ENCODE assay signal across 8 mouse cellular contexts in genomic region chr17:47597261-47597660, GRCm38 (mm10). TPM values are rescaled to one million over a fixed set of nuclear protein-coding genes. Genes with fewer than 3 reads are reported as not detected.
DNase-seq lines count a peak whose midpoint lies in the region; ATAC-seq and TF ChIP-seq lines count a peak whose summit lies in the region.

No protein-coding gene starts in this region.

- ATAC-seq in forebrain, embryonic 13.5 days: no peak
- ATAC-seq in forebrain, embryonic 16.5 days: no peak
- no peak for ATAC-seq in limb, embryonic 14.5 days (ENCODE audit: low FRiP score, low read depth)

- H3K27me3 ChIP-seq in forebrain, embryonic 13.5 days: no peaks in the 10 kb centered on the region
- no peaks in the 10 kb centered on the region for H3K27me3 ChIP-seq in forebrain, embryonic 16.5 days (replicated peaks; ENCODE audit: control insufficient read depth, insufficient read depth, low read length)
- no peaks in the 10 kb centered on the region for H3K27me3 ChIP-seq in limb, embryonic 14.5 days (ENCODE audit: control insufficient read depth, insufficient read depth, low read length)

- no peak overlapping the region for H3K4me3 ChIP-seq in forebrain, embryonic 13.5 days
- H3K4me3 ChIP-seq in forebrain, embryonic 16.5 days (replicated peaks; ENCODE audit: low read length): no peak overlapping the region
- H3K4me3 ChIP-seq in limb, embryonic 14.5 days (replicated peaks; ENCODE audit: low read length): peak overlapping the region; percentile 90

- peak overlapping the region; percentile 97; the same call in 1 of the 2 replicates for H3K4me2 ChIP-seq in forebrain, embryonic 13.5 days
- no peak overlapping the region for H3K4me2 ChIP-seq in forebrain, embryonic 16.5 days (ENCODE audit: low read length)
- H3K4me2 ChIP-seq in limb, embryonic 14.5 days (replicated peaks; ENCODE audit: low read depth, low read length, severe bottlenecking): peak overlapping the region; percentile 89

- no peak for TF ChIP-seq POLR2A in limb, embryonic 14.5 days (IDR thresholded peaks at IDR 0.05; ENCODE audit: borderline replicate concordance, extremely low read depth, insufficient read depth, insufficient read length)

- H3K9me3 ChIP-seq in forebrain, embryonic 13.5 days (replicated peaks): no peaks in the 10 kb centered on the region
- H3K9me3 ChIP-seq in forebrain, embryonic 16.5 days (ENCODE audit: control insufficient read depth, low read length): no peaks in the 10 kb centered on the region
- H3K9me3 ChIP-seq in limb, embryonic 14.5 days (ENCODE audit: control insufficient read depth, low read length): no peaks in the 10 kb centered on the region

- peaks cover 42% of the 10 kb centered on the region for H3K36me3 ChIP-seq in forebrain, embryonic 13.5 days (ENCODE audit: poor library complexity, severe bottlenecking)
- peaks cover 11% of the 10 kb centered on the region for H3K36me3 ChIP-seq in forebrain, embryonic 16.5 days (ENCODE audit: control insufficient read depth, insufficient read depth)
- peaks cover 64% of the 10 kb centered on the region for H3K36me3 ChIP-seq in limb, embryonic 14.5 days (ENCODE audit: control insufficient read depth, insufficient read depth, low read length)

- peak overlapping the region; percentile 21; the same call in 1 of the 2 replicates for H3K27ac ChIP-seq in forebrain, embryonic 13.5 days
- no peak overlapping the region for H3K27ac ChIP-seq in forebrain, embryonic 16.5 days (ENCODE audit: low read length)
- H3K27ac ChIP-seq in limb, embryonic 14.5 days (replicated peaks; ENCODE audit: low read depth, low read length): peak overlapping the region; percentile 96; the same call in 1 of the 2 replicates

- H3K9ac ChIP-seq in forebrain, embryonic 13.5 days: 0 out of 2 replicates have a peak overlapping the region, but pooled peaks have one; percentile 78
- no peak overlapping the region for H3K9ac ChIP-seq in forebrain, embryonic 16.5 days (replicated peaks; ENCODE audit: low read depth, low read length)
- peak overlapping the region; percentile 82 for H3K9ac ChIP-seq in limb, embryonic 14.5 days (ENCODE audit: low read depth, low read length, severe bottlenecking)

- DNase-seq in thymus, postnatal 14 days: peak; percentile 38
- DNase-seq in thymus, postnatal 4 days: no peak
- no peak for DNase-seq in limb, embryonic 14.5 days (ENCODE audit: low spot score)
- peak; percentile 33 to 59 for DNase-seq in thymus, postnatal 36 days
- no peak for DNase-seq in left cerebral cortex, adult 8-10 months (ENCODE audit: low spot score in 2 of 2)
- no peak for DNase-seq in c-Kit-positive CD71-positive TER-119-positive erythroid progenitor cells, embryonic 14.5 days (ENCODE audit: low spot score)

- WGBS in forebrain, embryonic 13.5 days: 62% methylated on average over 13 of the region's 13 CpGs
- WGBS in forebrain, embryonic 16.5 days: 65% methylated on average over 13 of the region's 13 CpGs
- WGBS in limb, embryonic 14.5 days: 53% methylated on average over 13 of the region's 13 CpGs

- peaks cover 46% of the 10 kb centered on the region for H3K4me1 ChIP-seq in forebrain, embryonic 13.5 days
- peaks cover 36% of the 10 kb centered on the region for H3K4me1 ChIP-seq in forebrain, embryonic 16.5 days (replicated peaks; ENCODE audit: control insufficient read depth, insufficient read depth, low read length)
- H3K4me1 ChIP-seq in limb, embryonic 14.5 days (ENCODE audit: control insufficient read depth, insufficient read depth, low read length): peaks cover 24% of the 10 kb centered on the region

RNA-seq across cellular contexts. Expression of gene Bysl, which starts 14.0 kb away (rescaled TPM):
- polyA plus RNA-seq in forebrain, embryonic 13.5 days (2015; fragmentation: Nextera tagmentation; extraction: Ambion mirVana): 29.7 and 33.2 TPM in 2 replicates
- 32.9 and 36.1 TPM in 2 replicates for polyA plus RNA-seq in forebrain, embryonic 16.5 days (2015; fragmentation: Nextera tagmentation; extraction: Ambion mirVana)
- polyA plus RNA-seq in limb, embryonic 14.5 days (2012; rRNA removed): 19.5 and 20.4 TPM in 2 replicates
- 20.6 and 24.0 TPM in 2 replicates for polyA plus RNA-seq in limb, embryonic 14.5 days (2014; fragmentation: Nextera tagmentation; extraction: Ambion mirVana)
- 10 to 100 TPM; 15.7 to 19.0 (median 17.1) TPM for total RNA-seq in left cerebral cortex, adult 8-10 months (2022)

RNA-seq across cellular contexts. Expression of gene Med20, which starts 14.1 kb away (rescaled TPM):
- 42.6 and 45.2 TPM in 2 replicates for polyA plus RNA-seq in forebrain, embryonic 13.5 days (2015; fragmentation: Nextera tagmentation; extraction: Ambion mirVana)
- polyA plus RNA-seq in forebrain, embryonic 16.5 days (2015; fragmentation: Nextera tagmentation; extraction: Ambion mirVana): 51.6 and 51.8 TPM in 2 replicates
- 59.5 and 64.7 TPM in 2 replicates for polyA plus RNA-seq in limb, embryonic 14.5 days (2012; rRNA removed)
- polyA plus RNA-seq in limb, embryonic 14.5 days (2014; fragmentation: Nextera tagmentation; extraction: Ambion mirVana): 50.6 and 55.0 TPM in 2 replicates
- total RNA-seq in left cerebral cortex, adult 8-10 months (2022): 10 to 100 TPM; 26.3 to 34.7 (median 27.2) TPM

RNA-seq across cellular contexts. Expression of gene Gm20517, which starts 14.1 kb away (rescaled TPM):
- 1.7 and 3.0 TPM in 2 replicates for polyA plus RNA-seq in forebrain, embryonic 13.5 days (2015; fragmentation: Nextera tagmentation; extraction: Ambion mirVana)
- 2.3 and 2.9 TPM in 2 replicates for polyA plus RNA-seq in forebrain, embryonic 16.5 days (2015; fragmentation: Nextera tagmentation; extraction: Ambion mirVana)
- polyA plus RNA-seq in limb, embryonic 14.5 days (2012; rRNA removed): 1.3 and 1.4 TPM in 2 replicates
- polyA plus RNA-seq in limb, embryonic 14.5 days (2014; fragmentation: Nextera tagmentation; extraction: Ambion mirVana): 0.72 and 1.4 TPM in 2 replicates
- 1 to 10 TPM; 3.8 to 9.6 (median 6.6) TPM for total RNA-seq in left cerebral cortex, adult 8-10 months (2022)

RNA-seq across cellular contexts. Expression of gene Usp49, which starts 33.2 kb away (rescaled TPM):
- polyA plus RNA-seq in forebrain, embryonic 13.5 days (2015; fragmentation: Nextera tagmentation; extraction: Ambion mirVana): 10.2 and 11.2 TPM in 2 replicates
- polyA plus RNA-seq in forebrain, embryonic 16.5 days (2015; fragmentation: Nextera tagmentation; extraction: Ambion mirVana): 8.6 and 9.1 TPM in 2 replicates
- polyA plus RNA-seq in limb, embryonic 14.5 days (2012; rRNA removed): 17.6 and 20.8 TPM in 2 replicates
- 5.0 and 5.2 TPM in 2 replicates for polyA plus RNA-seq in limb, embryonic 14.5 days (2014; fragmentation: Nextera tagmentation; extraction: Ambion mirVana)
- 10 to 100 TPM; 10.2 to 13.4 (median 11.6) TPM for total RNA-seq in left cerebral cortex, adult 8-10 months (2022)

Comparison
In these comparisons a context has a peak if more than half of its experiments do, and no peak if none do; other contexts are left out.
1. DNase-seq: peak in thymus, postnatal 14 days (single experiment) and thymus, postnatal 36 days (2 of 2); none in thymus, postnatal 4 days (single experiment), limb, embryonic 14.5 days (single experiment), left cerebral cortex, adult 8-10 months (0 of 2) and c-Kit-positive CD71-positive TER-119-positive erythroid progenitor cells, embryonic 14.5 days (single experiment).